Comparison of ENCODE assay signal across 8 mouse cellular contexts in the genomic region with DNA sequence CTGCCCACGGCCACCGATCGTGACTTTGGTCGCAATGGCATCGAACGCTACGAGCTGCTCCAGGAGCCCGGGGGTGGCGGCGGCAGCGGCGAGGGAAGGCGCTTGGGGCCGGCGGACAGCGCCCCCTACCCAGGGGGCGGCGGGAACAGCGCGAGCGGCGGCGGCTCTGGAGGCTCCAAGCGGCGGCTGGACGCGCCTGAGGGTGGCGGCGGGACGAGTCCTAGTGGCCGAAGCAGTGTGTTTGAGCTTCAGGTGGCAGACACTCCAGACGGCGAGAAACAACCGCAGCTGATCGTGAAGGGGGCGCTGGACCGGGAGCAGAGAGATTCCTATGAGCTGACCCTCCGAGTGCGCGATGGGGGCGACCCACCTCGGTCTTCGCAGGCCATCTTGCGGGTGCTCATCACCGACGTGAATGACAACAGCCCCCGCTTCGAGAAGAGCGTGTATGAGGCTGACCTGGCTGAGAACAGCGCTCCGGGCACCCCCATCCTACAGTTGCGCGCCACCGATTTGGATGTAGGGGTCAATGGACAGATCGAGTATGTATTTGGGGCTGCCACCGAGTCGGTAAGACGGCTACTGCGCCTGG. TPM values are rescaled to one million over a fixed set of nuclear protein-coding genes. Genes with fewer than 3 reads are reported as not detected.
DNase-seq lines count a peak whose midpoint lies in the region; ATAC-seq and TF ChIP-seq lines count a peak whose summit lies in the region.

No protein-coding gene starts in this region.

- H3K27me3 ChIP-seq in heart, adult 2 months (ENCODE audit: control insufficient read depth, insufficient read depth, low read length): peaks cover 3% of the 10 kb centered on the region; the same call in 1 of the 2 replicates
- H3K27me3 ChIP-seq in kidney, embryonic 14.5 days (ENCODE audit: control insufficient read depth, insufficient read depth, low read length): no peaks in the 10 kb centered on the region; the same call in 1 of the 2 replicates
- peaks cover 76% of the 10 kb centered on the region for H3K27me3 ChIP-seq in liver, embryonic 13.5 days
- peaks cover 17% of the 10 kb centered on the region; the same call in 1 of the 2 replicates for H3K27me3 ChIP-seq in neural tube, embryonic 13.5 days

- no peaks in the 10 kb centered on the region for H3K9me3 ChIP-seq in kidney, embryonic 14.5 days (ENCODE audit: control insufficient read depth, low read length)
- no peaks in the 10 kb centered on the region for H3K9me3 ChIP-seq in liver, embryonic 13.5 days (replicated peaks)
- no peaks in the 10 kb centered on the region for H3K9me3 ChIP-seq in neural tube, embryonic 13.5 days

- DNase-seq in heart, adult 11 months: peak; percentile 93
- DNase-seq in heart, adult 8-10 months (ENCODE audit: low spot score): no peak
- peak; percentile 72 for DNase-seq in embryo, embryonic 10.5 days (ENCODE audit: low spot score)
- peak; percentile 67 to 78 for DNase-seq in heart, adult 2 months
- DNase-seq in liver, embryonic 13.5 days: peak; percentile 18
- peak; percentile 43 to 52 for DNase-seq in thymus, postnatal 36 days

- peak; percentile 76 for TF ChIP-seq CTCF in heart, adult 2 months (IDR thresholded peaks at IDR 0.05)

- peak overlapping the region; percentile 64 for H3K4me3 ChIP-seq in heart, adult 2 months
- H3K4me3 ChIP-seq in kidney, embryonic 14.5 days (ENCODE audit: low read length): peak overlapping the region; percentile 51
- H3K4me3 ChIP-seq in liver, embryonic 13.5 days (replicated peaks): peak overlapping the region; percentile 67
- peak overlapping the region; percentile 73 for H3K4me3 ChIP-seq in neural tube, embryonic 13.5 days

- no peaks in the 10 kb centered on the region for H3K4me1 ChIP-seq in heart, adult 2 months (ENCODE audit: control insufficient read depth, insufficient read depth, low read length)
- H3K4me1 ChIP-seq in kidney, embryonic 14.5 days (ENCODE audit: control insufficient read depth, insufficient read depth, low read length): 0 out of 2 replicates have a peak, but pooled peaks cover 7% of the 10 kb centered on the region
- H3K4me1 ChIP-seq in liver, embryonic 13.5 days (replicated peaks): peaks cover 66% of the 10 kb centered on the region
- H3K4me1 ChIP-seq in neural tube, embryonic 13.5 days (replicated peaks): peaks cover 42% of the 10 kb centered on the region

- peak overlapping the region; percentile 92 for H3K4me2 ChIP-seq in kidney, embryonic 14.5 days (replicated peaks; ENCODE audit: low read depth, low read length)
- H3K4me2 ChIP-seq in liver, embryonic 13.5 days: peak overlapping the region; percentile 96
- peak overlapping the region; percentile 92 for H3K4me2 ChIP-seq in neural tube, embryonic 13.5 days

- no peaks in the 10 kb centered on the region; the same call in 1 of the 2 replicates for H3K36me3 ChIP-seq in heart, adult 2 months (ENCODE audit: control insufficient read depth, insufficient read depth, low read length)
- no peaks in the 10 kb centered on the region for H3K36me3 ChIP-seq in kidney, embryonic 14.5 days (ENCODE audit: control insufficient read depth, insufficient read depth, low read length)
- no peaks in the 10 kb centered on the region for H3K36me3 ChIP-seq in liver, embryonic 13.5 days
- no peaks in the 10 kb centered on the region for H3K36me3 ChIP-seq in neural tube, embryonic 13.5 days

- 2% methylated on average over 59 of the region's 59 CpGs for WGBS in heart, adult 2 months
- under 1% methylated on average over 56 of the region's 59 CpGs for WGBS in kidney, embryonic 14.5 days
- under 1% methylated on average over 58 of the region's 59 CpGs for WGBS in liver, embryonic 13.5 days (ENCODE audit: insufficient replicate concordance)
- under 1% methylated on average over 59 of the region's 59 CpGs for WGBS in neural tube, embryonic 13.5 days

- ATAC-seq in kidney, embryonic 14.5 days (ENCODE audit: low FRiP score, low TSS enrichment): no peak
- ATAC-seq in liver, embryonic 13.5 days (ENCODE audit: low read depth): no peak
- ATAC-seq in neural tube, embryonic 13.5 days (ENCODE audit: low read depth): no peak

- 0 out of 2 replicates have a peak, but pooled peaks cover 2% of the 10 kb centered on the region for H3K79me2 ChIP-seq in heart, adult 2 months (replicated peaks; ENCODE audit: control insufficient read depth, insufficient read depth, low read length)

- TF ChIP-seq POLR2A in heart, adult 2 months (IDR thresholded peaks at IDR 0.05; ENCODE audit: insufficient read depth, low read depth, low read length): no peak

- H3K9ac ChIP-seq in heart, adult 2 months (ENCODE audit: low read depth, low read length): peak overlapping the region; percentile 77
- H3K9ac ChIP-seq in kidney, embryonic 14.5 days (ENCODE audit: low read depth, low read length): peak overlapping the region; percentile 62
- H3K9ac ChIP-seq in liver, embryonic 13.5 days: peak overlapping the region; percentile 72
- peak overlapping the region; percentile 85 for H3K9ac ChIP-seq in neural tube, embryonic 13.5 days

- H3K27ac ChIP-seq in heart, adult 2 months: peak overlapping the region; percentile 88
- H3K27ac ChIP-seq in kidney, embryonic 14.5 days (ENCODE audit: low read depth, low read length): no peak overlapping the region
- H3K27ac ChIP-seq in liver, embryonic 13.5 days: no peak overlapping the region
- H3K27ac ChIP-seq in neural tube, embryonic 13.5 days (replicated peaks): peak overlapping the region; percentile 94

- TF ChIP-seq EP300 in heart, adult 2 months (IDR thresholded peaks at IDR 0.05; ENCODE audit: insufficient read depth, low read depth, low read length): no peak

- intact Hi-C loops in heart, adult 2 months (cut with DNase I): loop anchor here (2.0 to 10.0 kb wide), 5 partner anchors 23 to 1018 kb away; no protein-coding TSS in a partner anchor

RNA-seq across cellular contexts. Expression of gene Pcdh7, which starts 1.9 kb away (rescaled TPM):
- total RNA-seq in heart, adult 8-10 months (2022): 100 to 1,000 TPM in 1 of 4 experiments, 10 to 100 TPM in 3; 92.5 to 103 (median 96.8) TPM
- total RNA-seq in heart, adult 2 months (2021): 100 to 1,000 TPM in 1 of 2 experiments, 10 to 100 TPM in 1; 82.7 to 107 TPM
- polyA plus RNA-seq in heart, adult 2 months (2012; rRNA removed): 44.0 and 72.3 TPM in 2 replicates
- polyA plus RNA-seq in kidney, embryonic 14.5 days (2014; fragmentation: Nextera tagmentation; extraction: Ambion mirVana): 6.5 and 7.6 TPM in 2 replicates
- polyA plus RNA-seq in liver, embryonic 13.5 days (2015; fragmentation: Nextera tagmentation; extraction: Ambion mirVana): 0.75 and 0.76 TPM in 2 replicates
- 20.7 and 21.2 TPM in 2 replicates for polyA plus RNA-seq in neural tube, embryonic 13.5 days (2015; fragmentation: Nextera tagmentation; extraction: Ambion mirVana)

Comparison
In these comparisons a context has a peak if more than half of its experiments do, and no peak if none do; other contexts are left out.
1. H3K27ac ChIP-seq: peak in heart, adult 2 months (single experiment) and neural tube, embryonic 13.5 days (single experiment); none in kidney, embryonic 14.5 days (single experiment) and liver, embryonic 13.5 days (single experiment).
2. Peak in every context shown above with its lines, with median percentiles within 50 percentile points of each other: H3K4me3 ChIP-seq, H3K9ac ChIP-seq and H3K4me2 ChIP-seq.